Mouse (Mus musculus): ENCODE results near the gene Cyp4f13. TPM values are rescaled to one million over a fixed set of nuclear protein-coding genes. Genes with fewer than 3 reads are reported as not detected.
A peak's percentile ranks its signal among the peaks of the same experiment; 100 is the strongest.

The Cyp4f13 gene
- total RNA-seq, 1 experiment, result 15.2 TPM

DNA sequence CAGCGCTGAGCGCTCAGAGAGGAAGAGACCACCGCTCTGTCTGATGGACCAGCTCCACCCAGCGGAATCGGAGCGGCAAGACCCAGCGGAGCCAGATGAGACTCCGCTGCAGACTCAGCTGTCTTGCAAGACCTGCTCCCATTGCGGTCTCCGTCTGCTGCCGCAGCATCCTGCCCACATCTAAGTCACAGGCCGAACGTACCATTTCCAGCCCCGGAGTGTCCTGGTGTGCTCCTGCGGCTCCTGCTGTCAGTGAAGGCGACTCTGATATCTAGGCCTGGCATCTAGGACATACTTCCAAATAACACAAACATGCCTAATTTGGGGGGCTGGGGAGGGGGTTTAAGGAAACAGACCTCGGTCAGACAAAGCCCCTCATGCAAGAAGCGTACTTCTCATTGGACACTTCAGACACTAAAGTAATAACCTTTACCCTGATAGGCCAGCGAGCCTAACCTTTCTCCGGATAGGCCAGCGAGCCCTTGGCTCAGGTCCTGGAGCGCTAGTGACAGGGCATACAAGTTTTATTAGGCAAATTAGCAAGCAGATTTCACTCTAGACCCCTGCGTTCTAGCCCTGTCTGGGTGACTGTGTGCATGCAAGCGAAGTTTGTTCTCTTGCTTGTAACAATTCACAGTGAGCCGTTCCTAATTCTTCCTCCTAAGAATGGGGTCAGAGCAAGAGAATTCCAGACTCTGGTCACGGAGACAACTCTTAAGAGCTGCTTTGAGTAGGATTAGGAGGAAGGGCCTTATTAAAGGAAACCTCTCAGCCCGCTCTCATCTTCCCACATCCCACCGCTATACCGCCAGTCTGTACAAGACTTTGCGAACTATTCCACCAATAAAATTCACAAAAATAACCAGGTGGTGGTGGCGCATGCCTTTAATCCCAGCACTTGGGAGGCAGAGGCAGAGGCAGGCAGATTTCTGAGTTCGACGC is 55.7 kb downstream of the Cyp4f13 start, which contains the start of gene Zfp870:
Gene Zfp870, minus strand, starts transcription at position 404 of the 942 bp plus-strand sequence.
- peak within 1 kb of the TSS; percentile 78; the same call in 1 of the 2 replicates for H3K27ac ChIP-seq (ENCODE audit: insufficient read depth, low read depth, low read length, poor library complexity, severe bottlenecking)
- no peaks in the 10 kb centered on the region for H3K9me3 ChIP-seq (ENCODE audit: control insufficient read depth, insufficient read depth, low read depth, low read length)
- H3K9ac ChIP-seq (ENCODE audit: insufficient read depth, low read depth, low read length, poor library complexity, severe bottlenecking), result peak within 1 kb of the TSS; percentile 77
- DNase-seq (ENCODE audit: low read depth, low spot score), result peak; percentile 93
- H3K4me1 ChIP-seq (ENCODE audit: control insufficient read depth in 2 of 2, insufficient read depth in 2 of 2, low read length in 2 of 2, poor library complexity in 1 of 2), result peaks cover 0 to 5% of the 10 kb centered on the region in 2 experiments; a peak in 2 of 4 replicates
- in situ Hi-C loops (cut with MboI; ENCODE audit: low sequenced_read_pairs in 2 of 2, unreplicated experiment in 2 of 2), result no loop called here
- H3K4me3 ChIP-seq (ENCODE audit: insufficient read depth in 1 of 2, low read depth in 1 of 2, low read length in 2 of 2, poor library complexity in 1 of 2, severe bottlenecking in 1 of 2), result peak within 1 kb of the TSS; percentile 77 to 99
- H3K36me3 ChIP-seq (ENCODE audit: control insufficient read depth, insufficient read depth, low read length, poor library complexity, severe bottlenecking), result no peaks in the 10 kb centered on the region
- TF ChIP-seq HCFC1 (IDR thresholded peaks at IDR 0.05; ENCODE audit: borderline replicate concordance, insufficient read depth, low read length) (no peak; the same call in 1 of the 2 replicates), CHD2 (IDR thresholded peaks at IDR 0.05; ENCODE audit: low read depth, low read length) (peak; percentile 86), ZNF384 (IDR thresholded peaks at IDR 0.05; ENCODE audit: low read depth, low read length) (no peak), ZC3H11A (IDR thresholded peaks at IDR 0.05; ENCODE audit: borderline replicate concordance, low read depth, low read length) (no peak; the same call in 1 of the 2 replicates), MAFK (IDR thresholded peaks at IDR 0.05; ENCODE audit: insufficient read depth, low read depth, low read length) (peak; percentile 46; the same call in 1 of the 2 replicates)

DNA sequence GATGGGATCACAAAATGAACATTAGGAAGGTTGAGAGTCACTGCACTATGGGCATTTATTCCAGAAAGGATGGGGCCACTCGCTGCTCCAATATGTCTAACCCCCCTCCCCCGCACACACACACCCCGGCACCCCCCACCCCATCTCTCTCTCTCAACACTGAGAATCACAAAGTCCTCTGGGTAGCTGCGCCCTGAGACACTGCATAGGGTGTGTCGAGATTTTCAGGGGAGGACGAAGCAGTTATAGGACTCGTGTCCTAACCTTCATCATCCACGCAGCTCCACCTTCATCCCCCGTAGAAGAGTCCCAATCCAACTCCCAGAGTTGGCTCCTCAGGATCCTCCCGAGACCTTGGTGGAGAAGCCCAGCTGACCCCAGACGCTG is 56.4 kb downstream of the Cyp4f13 start:
- TF ChIP-seq MAFK (IDR thresholded peaks at IDR 0.05; ENCODE audit: insufficient read depth, low read depth, low read length), result no peak
- no peak for TF ChIP-seq ZNF384 (IDR thresholded peaks at IDR 0.05; ENCODE audit: low read depth, low read length)
- TF ChIP-seq ZC3H11A (IDR thresholded peaks at IDR 0.05; ENCODE audit: borderline replicate concordance, low read depth, low read length), result no peak
- no peak for TF ChIP-seq CHD2 (IDR thresholded peaks at IDR 0.05; ENCODE audit: low read depth, low read length)
- no peak; the same call in 1 of the 2 replicates for TF ChIP-seq HCFC1 (IDR thresholded peaks at IDR 0.05; ENCODE audit: borderline replicate concordance, insufficient read depth, low read length)
- Histone ChIP-seq H3K27ac (ENCODE audit: insufficient read depth, low read depth, low read length, poor library complexity, severe bottlenecking) (no peak overlapping the region; the same call in 1 of the 2 replicates), H3K9me3 (ENCODE audit: control insufficient read depth, insufficient read depth, low read depth, low read length) (no peaks in the 10 kb centered on the region), H3K4me1 (ENCODE audit: control insufficient read depth in 2 of 2, insufficient read depth in 2 of 2, low read length in 2 of 2, poor library complexity in 1 of 2) (peaks cover 0 to 2% of the 10 kb centered on the region in 2 experiments; a peak in 2 of 4 replicates), H3K36me3 (ENCODE audit: control insufficient read depth, insufficient read depth, low read length, poor library complexity, severe bottlenecking) (no peaks in the 10 kb centered on the region), H3K9ac (ENCODE audit: insufficient read depth, low read depth, low read length, poor library complexity, severe bottlenecking) (peak overlapping the region; percentile 72), H3K4me3 (ENCODE audit: insufficient read depth in 1 of 2, low read depth in 1 of 2, low read length in 2 of 2, poor library complexity in 1 of 2, severe bottlenecking in 1 of 2) (peak overlapping the region; percentile 77 to 99)
- in situ Hi-C loops (cut with MboI; ENCODE audit: low sequenced_read_pairs in 2 of 2, unreplicated experiment in 2 of 2), result no loop called here
- no peak for DNase-seq (ENCODE audit: low read depth, low spot score)

DNA sequence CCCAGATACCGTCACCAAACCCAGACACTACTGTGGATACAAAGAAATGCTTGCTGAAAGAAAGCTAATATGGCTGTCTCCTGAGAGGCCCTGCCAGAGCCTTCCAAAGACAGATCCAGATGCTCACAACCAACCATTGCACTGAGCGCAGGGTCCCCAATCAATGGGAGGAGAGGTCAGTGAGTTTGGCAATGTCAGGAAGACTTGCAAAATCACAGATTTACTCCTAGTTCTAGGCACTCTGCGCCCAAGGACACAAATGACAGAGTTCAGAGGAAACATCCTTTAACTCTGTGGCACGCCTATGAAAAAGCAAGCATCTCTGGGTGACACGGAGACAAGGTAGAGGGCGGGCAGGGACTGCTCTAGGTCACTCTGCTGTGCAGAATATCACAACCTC is 57.6 kb downstream of the Cyp4f13 start:
- Histone ChIP-seq H3K4me1 (ENCODE audit: control insufficient read depth in 2 of 2, insufficient read depth in 2 of 2, low read length in 2 of 2, poor library complexity in 1 of 2) (peaks cover 0 to 2% of the 10 kb centered on the region in 2 experiments; a peak in 1 of 4 replicates), H3K27ac (ENCODE audit: insufficient read depth, low read depth, low read length, poor library complexity, severe bottlenecking) (no peak overlapping the region), H3K9me3 (ENCODE audit: control insufficient read depth, insufficient read depth, low read depth, low read length) (no peaks in the 10 kb centered on the region), H3K36me3 (ENCODE audit: control insufficient read depth, insufficient read depth, low read length, poor library complexity, severe bottlenecking) (peaks cover 3% of the 10 kb centered on the region; the same call in 1 of the 2 replicates), H3K9ac (ENCODE audit: insufficient read depth, low read depth, low read length, poor library complexity, severe bottlenecking) (no peak overlapping the region), H3K4me3 (ENCODE audit: insufficient read depth in 1 of 2, low read depth in 1 of 2, low read length in 2 of 2, poor library complexity in 1 of 2, severe bottlenecking in 1 of 2) (no peak overlapping the region)
- DNase-seq (ENCODE audit: low read depth, low spot score), result no peak
- TF ChIP-seq ZC3H11A (IDR thresholded peaks at IDR 0.05; ENCODE audit: borderline replicate concordance, low read depth, low read length) (no peak), CHD2 (IDR thresholded peaks at IDR 0.05; ENCODE audit: low read depth, low read length) (no peak), MAFK (IDR thresholded peaks at IDR 0.05; ENCODE audit: insufficient read depth, low read depth, low read length) (no peak), ZNF384 (IDR thresholded peaks at IDR 0.05; ENCODE audit: low read depth, low read length) (no peak), HCFC1 (IDR thresholded peaks at IDR 0.05; ENCODE audit: borderline replicate concordance, insufficient read depth, low read length) (no peak)
- in situ Hi-C loops (cut with MboI; ENCODE audit: low sequenced_read_pairs in 2 of 2, unreplicated experiment in 2 of 2), result no loop called here

DNA sequence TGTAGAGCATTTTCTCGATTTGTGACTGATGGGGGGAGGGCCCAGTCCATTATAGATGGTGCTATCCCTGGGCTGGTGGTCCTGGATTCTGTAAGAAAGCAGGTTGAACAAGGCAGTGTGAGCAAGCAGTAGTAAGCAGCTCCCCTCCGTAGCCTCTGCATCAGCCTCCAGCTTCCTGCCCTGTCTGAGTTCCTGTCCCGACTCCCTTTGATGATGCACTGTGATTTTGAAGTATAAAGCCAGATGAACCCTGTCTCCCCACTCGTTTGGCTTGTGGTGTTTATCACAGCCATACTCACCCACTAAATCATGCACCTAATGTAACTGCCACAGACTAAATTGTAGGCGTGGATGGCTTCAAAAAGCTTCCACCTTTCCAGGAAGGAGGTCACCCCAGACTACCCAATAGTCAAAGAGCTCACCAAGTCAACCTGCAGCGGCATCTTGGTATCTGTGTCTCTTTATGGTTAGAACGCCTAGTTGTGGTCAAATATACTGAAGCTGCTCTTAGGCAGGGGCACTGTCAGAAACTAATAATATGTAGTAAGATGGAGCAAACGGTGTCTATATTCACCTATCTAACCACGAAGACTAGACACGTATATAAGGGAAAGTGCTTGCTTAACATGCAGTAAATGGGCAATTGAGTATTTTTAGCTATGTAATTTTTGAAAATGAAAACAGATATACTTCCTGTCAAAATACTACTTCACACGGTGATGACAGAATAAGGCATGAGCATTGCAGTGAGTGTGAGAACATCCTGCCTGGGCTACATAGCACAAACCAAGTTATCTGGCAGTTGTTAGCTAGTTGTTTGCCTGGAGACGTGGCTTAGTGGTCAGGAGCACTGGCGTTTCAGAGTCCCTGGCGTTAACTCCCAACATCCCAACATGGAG is 66.6 kb downstream of the Cyp4f13 start:
- in situ Hi-C loops (cut with MboI; ENCODE audit: low sequenced_read_pairs in 2 of 2, unreplicated experiment in 2 of 2), result no loop called here

More for the DNA sequence above, 66.6 kb downstream of the Cyp4f13 start:
- peak overlapping the region; percentile 99; the same call in 1 of the 2 replicates for H3K27ac ChIP-seq (ENCODE audit: insufficient read depth, low read depth, low read length, poor library complexity, severe bottlenecking)
- H3K9me3 ChIP-seq (ENCODE audit: control insufficient read depth, insufficient read depth, low read depth, low read length), result no peaks in the 10 kb centered on the region
- peaks cover 17% of the 10 kb centered on the region for H3K36me3 ChIP-seq (ENCODE audit: control insufficient read depth, insufficient read depth, low read length, poor library complexity, severe bottlenecking)
- DNase-seq (ENCODE audit: low read depth, low spot score), result no peak
- no peak for TF ChIP-seq CHD2 (IDR thresholded peaks at IDR 0.05; ENCODE audit: low read depth, low read length)
- TF ChIP-seq MAFK (IDR thresholded peaks at IDR 0.05; ENCODE audit: insufficient read depth, low read depth, low read length), result no peak
- no peak for TF ChIP-seq ZNF384 (IDR thresholded peaks at IDR 0.05; ENCODE audit: low read depth, low read length)
- no peak for TF ChIP-seq ZC3H11A (IDR thresholded peaks at IDR 0.05; ENCODE audit: borderline replicate concordance, low read depth, low read length)
- no peak for TF ChIP-seq HCFC1 (IDR thresholded peaks at IDR 0.05; ENCODE audit: borderline replicate concordance, insufficient read depth, low read length)
- H3K4me1 ChIP-seq (ENCODE audit: control insufficient read depth in 2 of 2, insufficient read depth in 2 of 2, low read length in 2 of 2, poor library complexity in 1 of 2), result peaks cover 9 to 11% of the 10 kb centered on the region in 2 experiments; a peak in 3 of 4 replicates
- H3K9ac ChIP-seq (ENCODE audit: insufficient read depth, low read depth, low read length, poor library complexity, severe bottlenecking), result no peak overlapping the region
- H3K4me3 ChIP-seq (ENCODE audit: insufficient read depth in 1 of 2, low read depth in 1 of 2, low read length in 2 of 2, poor library complexity in 1 of 2, severe bottlenecking in 1 of 2), result no peak overlapping the region

Data from ES-E14 (cell line).